Mouse (Mus musculus): ENCODE data around the gene Abcb11.

Abcb11 gene

GRCm38 (mm10) chr2:69188732-69189131 lies 153.7 kb downstream of the Abcb11 start:
- DNase-seq (ENCODE audit: low spot score in 2 of 2) = no peak

Measured in cerebellum, postnatal 4 days (tissue).